Mouse (Mus musculus) adipocyte (in vitro differentiated cells): ENCODE measurements around the gene Msh2.

Experiments used
- DNase-seq: peaks from one replicate; pipeline ENCODE4 v3.0.0-alpha.2; 2016; ENCODE audit warnings: low spot score

Gene Msh2

DNA sequence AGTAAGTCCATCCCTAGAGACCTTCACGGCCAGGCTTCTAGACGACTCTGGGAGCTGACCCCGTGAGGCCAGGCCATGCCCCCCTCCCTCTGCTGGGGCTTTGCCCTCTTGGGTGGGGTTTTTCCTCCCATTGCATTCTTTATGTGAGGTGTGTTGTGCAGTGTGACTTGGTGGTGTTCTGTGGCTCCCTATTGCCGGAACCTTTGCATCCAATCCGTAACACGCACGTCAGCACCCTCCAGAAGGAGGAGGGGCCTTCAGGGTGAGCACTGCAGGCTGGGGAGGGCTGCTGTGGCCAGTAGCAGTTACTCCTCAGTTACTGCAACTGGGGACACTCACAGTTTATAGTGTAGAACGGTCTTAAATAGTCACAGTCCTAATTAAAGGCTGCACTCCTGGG is 28.0 kb downstream of the Msh2 start:
- DNase-seq: no peak

DNA sequence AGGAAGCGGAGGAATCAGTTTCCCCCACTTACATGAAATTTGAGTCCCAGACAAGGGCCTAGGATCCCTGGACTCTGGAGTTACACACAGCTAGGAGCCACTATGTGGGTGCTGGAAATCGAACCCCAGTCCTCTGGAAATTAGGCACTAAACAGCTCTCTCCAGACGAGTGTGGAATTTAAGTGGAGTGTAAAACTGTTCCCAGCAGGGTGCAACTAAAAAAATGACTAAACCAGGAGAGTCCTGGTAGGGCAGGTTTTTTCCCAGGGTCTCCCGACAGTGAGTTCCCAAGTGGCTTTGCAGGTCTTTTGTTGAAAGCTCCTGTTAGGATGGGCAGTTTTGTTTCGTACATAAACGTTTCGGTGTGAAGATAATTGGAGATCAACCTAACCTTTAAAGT is 52.6 kb downstream of the Msh2 start:
- DNase-seq: no peak

DNA sequence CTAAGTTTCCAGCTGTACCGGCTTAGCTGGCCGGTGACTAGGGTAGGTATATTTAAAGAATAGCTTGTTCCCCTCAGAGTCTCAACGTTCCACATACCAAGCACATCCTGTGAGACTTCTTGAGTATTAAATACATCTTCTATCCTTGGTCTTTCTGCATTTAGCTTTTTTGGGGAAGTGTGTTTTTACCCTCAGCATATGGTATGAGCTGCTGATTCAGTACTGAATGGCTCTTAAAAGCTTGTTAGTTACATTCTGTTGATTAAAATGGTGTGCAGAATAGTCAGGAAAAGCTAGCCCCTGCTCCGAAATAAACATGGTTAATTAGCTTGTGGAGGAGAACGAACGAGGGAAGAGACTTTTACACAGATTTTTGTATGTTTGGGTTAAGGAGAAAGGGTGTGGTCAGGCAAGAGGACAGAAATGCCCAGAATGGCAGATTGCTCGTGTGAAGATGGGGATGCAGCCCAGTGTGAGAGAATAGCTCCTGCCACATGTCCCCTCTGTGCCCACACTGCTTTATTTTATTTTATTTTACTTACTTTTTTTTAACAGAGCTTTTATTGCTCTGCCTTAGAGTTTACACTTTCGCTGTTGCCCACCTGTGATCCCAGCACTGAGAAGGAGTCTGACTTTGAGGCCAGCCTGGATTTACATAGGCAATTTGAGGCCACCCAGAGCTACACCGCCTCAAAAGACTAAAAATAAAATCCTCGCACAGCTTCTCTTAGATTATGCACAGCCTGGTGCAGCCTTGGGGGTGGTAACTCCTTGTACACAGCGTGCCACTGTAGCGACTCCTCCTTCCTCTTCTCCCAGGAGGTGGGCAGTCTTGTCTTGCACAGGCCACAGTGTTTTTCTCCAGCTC is 54.6 kb downstream of the Msh2 start:
- no peak for DNase-seq

DNA sequence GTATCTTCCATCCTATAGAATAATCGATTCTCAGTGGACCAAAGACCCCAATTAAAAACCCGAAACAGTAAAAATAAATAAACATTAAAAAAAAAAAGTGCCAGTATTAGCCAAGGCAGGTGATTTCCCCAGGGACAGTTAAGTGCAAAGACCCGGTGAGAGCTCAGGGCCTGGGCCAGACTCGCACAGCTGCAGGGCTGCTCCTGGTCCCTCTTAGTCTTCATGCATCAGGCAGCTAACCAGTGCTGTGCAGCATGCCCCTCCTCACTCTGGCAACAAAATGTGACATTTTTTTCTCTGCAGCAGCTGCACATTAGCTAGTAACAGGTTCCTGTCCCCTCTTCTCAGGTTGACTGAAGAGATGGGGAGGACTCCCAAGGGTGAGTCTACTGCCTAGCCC is 59.8 kb downstream of the Msh2 start:
- no peak for DNase-seq

DNA sequence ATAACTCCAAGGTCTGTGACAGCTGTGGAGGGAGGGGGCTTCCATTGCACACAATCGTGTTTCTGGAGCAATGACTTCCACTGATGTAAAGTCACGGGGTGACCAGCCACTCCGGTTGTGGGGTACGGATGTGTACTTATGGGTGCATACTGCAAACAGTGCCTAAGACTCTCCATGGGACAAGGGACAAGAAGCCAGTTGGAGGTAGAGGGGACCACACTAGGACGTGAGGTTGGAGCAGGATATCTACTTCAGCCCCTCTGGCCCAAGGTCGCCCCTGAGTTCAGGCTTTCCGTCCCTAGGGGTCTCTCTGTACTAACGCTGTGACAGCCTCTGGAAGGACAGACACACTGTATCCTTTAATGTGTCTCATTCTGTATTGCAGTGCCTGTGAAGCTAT is 62.3 kb downstream of the Msh2 start:
- DNase-seq: no peak

DNA sequence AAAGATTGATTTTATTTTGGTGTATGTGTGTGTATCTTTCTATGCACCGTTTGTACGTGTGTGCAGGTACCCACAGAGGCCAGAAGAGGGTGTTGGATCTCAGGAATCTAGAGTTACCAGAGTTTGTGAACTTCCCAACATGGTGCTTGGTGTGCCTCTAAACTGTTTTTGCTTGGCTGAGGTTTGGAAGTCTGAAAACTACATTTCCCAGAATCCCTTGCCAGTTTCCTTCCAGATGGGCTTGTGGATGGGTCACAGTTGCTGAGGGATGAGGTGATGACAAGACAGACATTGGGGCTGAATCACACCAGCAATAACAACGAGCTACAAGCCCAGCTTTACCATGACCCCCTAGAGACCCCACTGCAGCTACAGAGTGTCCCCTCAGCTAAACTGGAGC is 65.0 kb downstream of the Msh2 start:
- no peak for DNase-seq

DNA sequence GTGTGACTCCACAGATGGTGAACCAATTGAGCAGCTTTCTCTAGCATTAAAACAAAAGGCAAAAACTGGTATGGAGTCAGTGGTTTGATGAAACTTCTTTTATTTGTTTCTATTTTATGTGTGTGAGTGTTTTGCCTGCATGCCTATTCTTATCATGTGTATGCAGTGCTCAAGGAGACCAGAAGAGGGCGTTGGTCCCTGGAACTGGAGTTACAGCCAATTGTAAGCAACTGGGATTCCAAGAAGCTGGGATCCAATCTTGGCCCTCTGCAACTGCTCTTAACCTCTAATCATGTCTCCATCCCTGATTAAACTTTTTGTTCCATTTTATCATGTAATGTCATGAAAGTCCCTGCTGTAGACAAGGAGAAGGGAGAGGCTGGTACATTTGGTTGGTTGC is 67.7 kb downstream of the Msh2 start:
- no peak for DNase-seq

DNA sequence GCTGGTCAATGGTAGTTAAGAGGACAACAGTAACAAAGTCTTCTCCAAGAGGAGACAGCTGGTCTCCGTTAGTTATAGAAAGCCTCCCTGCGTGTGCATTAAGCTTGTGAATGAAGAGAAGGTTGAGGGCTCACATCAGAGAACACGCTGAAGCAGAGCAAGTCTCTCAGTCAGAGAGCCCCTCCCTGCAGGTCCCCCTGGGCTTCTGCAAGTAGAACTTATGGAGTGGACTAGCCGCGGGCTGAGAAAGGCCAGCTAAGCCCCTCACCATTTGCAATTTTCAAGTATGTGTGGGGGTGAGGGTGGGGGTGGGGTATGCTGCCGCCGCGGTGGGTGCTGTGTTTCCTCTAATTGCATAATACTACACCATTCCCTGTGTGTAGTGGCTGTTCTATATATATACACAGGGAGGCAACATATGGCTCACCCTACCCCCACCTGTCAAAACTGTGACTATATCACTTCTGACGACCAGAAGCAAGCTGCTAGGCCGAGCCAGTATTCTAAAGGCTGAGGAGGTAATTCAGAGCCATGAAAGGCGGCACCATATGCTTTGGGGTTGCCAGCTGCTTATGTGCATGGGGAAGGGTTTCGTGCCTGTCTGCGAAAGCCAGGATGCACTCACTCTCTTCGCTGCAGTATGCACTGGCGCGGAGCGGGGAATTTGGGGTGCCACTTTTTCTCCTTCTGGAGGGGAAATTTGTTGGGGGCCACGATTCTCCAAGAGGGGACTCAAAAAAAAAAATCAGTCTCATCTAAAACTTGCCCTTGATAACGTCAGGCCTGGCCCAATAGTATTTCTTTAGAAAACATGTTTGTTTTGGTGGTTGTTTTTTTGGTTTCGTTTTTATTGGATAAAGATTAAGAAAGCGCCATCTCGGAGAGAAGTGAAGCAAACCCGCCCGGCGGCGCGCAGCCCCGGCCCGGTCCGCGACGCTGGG is 73.1 kb downstream of the Msh2 start:
- no peak for DNase-seq

DNA sequence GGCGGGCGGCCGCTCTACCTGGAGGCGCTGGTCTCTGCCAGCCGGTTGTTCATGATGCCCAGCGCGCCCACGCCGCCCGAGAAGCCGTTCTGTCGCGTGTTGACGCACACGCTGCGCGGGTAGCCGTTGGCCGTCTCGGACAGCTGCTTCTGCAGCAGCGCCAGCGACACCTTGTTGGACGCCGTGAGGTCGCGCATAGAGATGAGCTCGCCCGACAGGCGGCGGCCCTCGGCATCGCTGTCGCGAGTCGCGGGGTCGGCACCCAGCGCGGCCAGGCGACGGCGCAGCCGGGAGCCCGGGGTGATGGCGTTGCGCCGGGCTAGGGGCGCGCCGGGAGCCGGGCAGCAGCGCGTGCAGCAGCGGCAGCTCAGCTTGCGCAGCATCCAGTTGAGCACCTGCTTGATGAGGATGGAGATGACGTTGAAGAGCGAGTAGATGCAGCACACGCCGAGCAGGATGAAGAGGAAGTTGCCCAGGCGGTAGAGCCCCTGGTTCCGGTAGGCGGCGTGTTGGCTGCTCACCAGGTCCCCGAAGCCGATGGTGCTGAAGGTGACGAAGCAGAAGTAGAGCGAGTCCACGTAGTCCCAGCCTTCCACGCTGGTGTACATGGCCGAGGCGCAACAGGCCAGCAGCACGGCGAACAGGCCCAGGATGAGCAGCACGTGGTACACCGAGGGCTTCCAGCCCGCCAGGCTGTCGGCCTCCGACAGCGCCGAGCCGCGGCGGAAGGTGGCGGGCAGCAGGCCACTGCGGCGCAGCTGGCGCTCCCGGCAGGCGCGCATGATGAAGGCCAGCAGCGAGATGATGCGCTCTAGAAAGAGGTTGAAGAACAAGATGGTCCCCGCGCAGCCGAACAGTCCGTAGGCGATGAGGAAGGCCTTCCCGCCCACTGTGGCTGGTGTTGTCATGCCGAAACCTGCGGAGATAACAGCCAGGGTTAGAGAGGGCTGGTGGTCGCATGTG is 74.1 kb downstream of the Msh2 start:
- no peak for DNase-seq

DNA sequence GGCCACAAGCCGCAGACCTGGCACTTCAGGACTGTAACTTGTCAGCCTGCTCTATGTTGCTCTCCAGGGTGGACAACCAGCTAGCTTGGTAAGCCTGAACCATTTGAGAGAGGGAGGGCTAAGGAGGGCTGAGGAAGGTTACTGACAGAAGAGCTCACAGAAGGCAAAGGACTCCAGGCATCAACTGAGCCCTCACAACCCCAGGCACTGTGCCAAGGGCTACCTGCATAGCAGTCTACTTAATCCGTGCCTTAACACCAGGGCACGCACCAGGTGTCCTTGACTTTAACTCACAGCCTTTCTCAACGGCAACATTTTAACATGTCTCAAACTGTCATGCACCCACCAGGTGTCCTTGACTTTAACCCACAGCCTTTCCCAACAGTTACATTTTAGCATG is 88.2 kb downstream of the Msh2 start:
- no peak for DNase-seq

DNA sequence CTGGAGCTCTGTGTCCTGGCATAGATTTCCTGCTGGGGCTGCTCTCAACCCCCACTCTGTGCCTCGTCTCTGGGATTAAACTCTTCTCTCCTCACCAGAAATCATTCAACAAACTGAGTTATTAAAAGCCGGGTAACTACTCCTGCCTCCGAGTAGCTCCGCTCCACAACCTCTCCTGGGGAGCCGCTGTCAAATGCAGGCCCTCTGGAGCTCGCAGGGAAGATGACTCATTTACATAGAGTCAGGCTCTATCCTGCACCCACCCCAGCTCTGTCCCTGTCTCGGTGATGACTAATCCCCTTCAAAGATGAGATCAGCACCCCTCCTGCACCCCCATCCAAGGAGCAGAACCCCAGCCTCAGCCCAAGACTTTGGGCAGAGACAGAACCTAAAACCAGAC is 91.0 kb downstream of the Msh2 start:
- no peak for DNase-seq

DNA sequence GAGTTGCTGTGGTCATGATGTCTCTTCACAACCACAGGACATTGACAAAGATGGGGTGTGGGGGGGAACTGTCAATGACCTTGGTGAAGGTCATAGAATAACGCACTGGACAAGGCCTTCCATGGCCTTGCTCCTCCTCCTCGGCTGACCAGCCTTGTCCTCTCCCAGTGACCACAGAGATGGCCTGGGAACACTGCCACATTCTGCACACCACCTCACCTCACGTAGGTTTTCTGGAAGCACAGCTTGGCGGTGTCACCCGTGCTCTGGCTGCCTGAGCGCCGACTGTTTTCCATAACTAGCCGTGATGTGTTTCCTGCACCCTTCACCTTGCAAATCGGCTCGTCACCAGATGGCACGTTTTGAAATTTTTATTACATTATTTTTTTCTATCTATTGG is 92.9 kb downstream of the Msh2 start:
- no peak for DNase-seq

DNA sequence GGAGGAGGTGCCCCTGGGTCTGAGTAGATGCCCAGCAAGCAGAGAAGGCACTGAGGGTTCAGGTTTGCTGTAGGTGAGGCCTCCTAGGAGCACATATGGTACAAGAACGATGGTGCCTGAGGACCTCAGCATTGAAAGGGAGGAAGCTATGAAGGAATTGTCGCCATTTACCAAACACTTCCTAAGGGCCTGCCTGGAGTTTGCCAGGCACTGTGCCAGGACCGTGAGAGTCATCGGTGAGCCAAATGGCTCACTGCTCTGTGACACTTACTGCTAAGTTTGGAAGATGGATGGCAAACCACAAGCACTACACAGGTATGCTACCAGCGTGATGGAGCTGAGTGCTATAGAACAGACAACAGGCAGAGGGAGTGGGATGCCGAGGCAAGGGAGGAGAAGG is 94.8 kb downstream of the Msh2 start:
- DNase-seq: no peak

DNA sequence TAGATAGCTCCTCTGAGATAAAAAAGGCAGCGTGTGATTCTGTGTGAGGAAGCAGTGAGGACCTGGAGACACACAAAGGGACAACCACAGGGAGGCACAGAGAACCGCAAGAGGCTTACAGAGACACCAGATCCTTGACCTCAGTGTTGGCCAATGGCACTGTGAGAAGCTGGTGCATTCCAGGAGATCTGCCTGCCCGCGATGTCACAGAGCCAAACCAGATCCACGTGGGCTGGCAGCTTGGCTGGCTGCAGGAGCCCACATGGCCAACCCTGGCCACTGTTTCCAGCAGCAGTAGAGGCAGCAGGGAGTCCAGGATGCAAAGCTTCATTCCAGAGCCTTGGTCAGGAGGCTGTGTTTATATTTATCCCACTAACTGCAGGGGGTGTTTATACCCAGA is 98.6 kb downstream of the Msh2 start:
- peak; percentile 34 for DNase-seq

DNA sequence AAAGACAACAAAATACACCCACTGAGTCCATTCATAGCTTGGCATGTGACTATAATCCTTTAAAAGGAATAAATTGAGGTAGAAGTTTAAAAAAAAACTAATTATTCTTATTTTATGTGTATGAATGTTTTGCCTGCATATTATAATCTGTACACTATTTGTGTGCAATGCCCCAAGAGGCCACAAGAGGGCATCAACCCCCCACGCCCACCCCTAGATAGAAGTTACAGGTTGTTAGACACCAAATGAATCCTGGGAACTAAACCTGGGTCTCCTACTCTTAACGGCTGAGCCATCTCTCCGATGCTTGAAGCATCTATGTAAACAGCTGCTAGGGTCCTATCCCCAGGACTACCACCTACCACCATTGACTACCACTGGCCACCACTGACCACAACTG is 101.0 kb downstream of the Msh2 start:
- DNase-seq: no peak
